Mouse (Mus musculus): ENCODE data around the gene Gm45717.

GRCm38 (mm10) chr7:140990622-140991021 is 34.9 kb upstream of the Gm45717 start:
- TF ChIP-seq TAL1 (IDR thresholded peaks at IDR 0.05; ENCODE audit: low read length) (no peak), GATA1 (IDR thresholded peaks at IDR 0.05; ENCODE audit: low read length) (no peak)

All from erythroblast, embryonic 14.5 days (primary cell).